Mouse (Mus musculus): ENCODE measurements at regions not wholly inside any gene's neighbourhood (a gene's known extent, or its start where the extent isn't known, plus 50 kb on each side); places are given as distances from the start of the nearest gene placed in this dataset.

GRCm38 (mm10) chr8:78090382-78091122 is 122.5 kb upstream of the Ttc29 start:
- TF ChIP-seq CTCF (IDR thresholded peaks at IDR 0.05; ENCODE audit: low read depth): no peak
- no peak for TF ChIP-seq EP300 (IDR thresholded peaks at IDR 0.05; ENCODE audit: low read depth)
